Mouse (Mus musculus): Measurements from ENCODE around the gene Lgi4. TPM values are rescaled to one million over a fixed set of nuclear protein-coding genes. Genes with fewer than 3 reads are reported as not detected.

The Lgi4 gene
- polyA plus RNA-seq, 1 experiment from 2014 or later: 0.39 TPM

DNA sequence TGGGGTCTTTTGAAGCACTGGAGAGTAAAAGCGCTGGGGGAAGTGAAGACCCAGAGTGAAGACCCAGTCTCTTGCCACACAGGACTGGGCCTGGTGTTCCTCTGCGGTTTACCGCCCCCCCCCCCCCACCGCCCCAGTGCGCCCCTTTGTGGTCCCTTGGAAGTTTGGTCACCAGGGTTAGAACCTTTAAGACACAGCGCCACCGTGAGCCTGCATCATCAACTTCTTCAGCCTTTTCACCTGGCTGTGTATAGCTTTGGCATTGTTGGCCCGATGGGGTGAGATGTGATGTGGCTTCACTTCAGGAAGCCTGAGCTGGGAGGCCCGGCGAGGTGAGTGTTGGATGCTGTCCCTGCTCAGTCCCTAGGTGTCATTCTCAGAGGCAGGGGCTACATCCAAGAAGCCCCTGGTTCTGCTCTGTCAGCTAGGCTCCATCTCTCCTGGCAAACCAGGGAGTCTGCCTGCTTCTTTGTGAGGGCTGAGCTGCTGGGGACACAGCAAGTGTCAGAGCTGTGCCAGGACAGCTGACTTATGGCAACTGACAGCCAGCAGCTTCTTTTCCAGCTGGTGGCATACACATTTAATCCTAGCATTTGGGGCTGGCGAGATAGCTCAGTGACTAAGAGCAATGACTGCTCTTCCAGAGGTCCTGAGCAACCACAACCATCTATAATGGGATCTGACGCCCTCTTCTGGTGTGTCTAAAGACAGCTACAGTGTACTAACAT, 35.8 kb downstream of the Lgi4 start:
- ATAC-seq (replicated peaks; ENCODE audit: insufficient number of reproducible peaks, insufficient read depth, low FRiP score, low read depth): no peak
- WGBS: 28% methylated on average over 12 of the region's 12 CpGs
- no peaks in the 10 kb centered on the region for H3K27me3 ChIP-seq
- no peak overlapping the region for H3K4me2 ChIP-seq
- no peaks in the 10 kb centered on the region for H3K36me3 ChIP-seq
- H3K9ac ChIP-seq: no peak overlapping the region
- no peaks in the 10 kb centered on the region for H3K4me1 ChIP-seq (replicated peaks)
- no peaks in the 10 kb centered on the region for H3K9me3 ChIP-seq (replicated peaks)
- H3K4me3 ChIP-seq: no peak overlapping the region
- H3K27ac ChIP-seq: no peak overlapping the region

DNA sequence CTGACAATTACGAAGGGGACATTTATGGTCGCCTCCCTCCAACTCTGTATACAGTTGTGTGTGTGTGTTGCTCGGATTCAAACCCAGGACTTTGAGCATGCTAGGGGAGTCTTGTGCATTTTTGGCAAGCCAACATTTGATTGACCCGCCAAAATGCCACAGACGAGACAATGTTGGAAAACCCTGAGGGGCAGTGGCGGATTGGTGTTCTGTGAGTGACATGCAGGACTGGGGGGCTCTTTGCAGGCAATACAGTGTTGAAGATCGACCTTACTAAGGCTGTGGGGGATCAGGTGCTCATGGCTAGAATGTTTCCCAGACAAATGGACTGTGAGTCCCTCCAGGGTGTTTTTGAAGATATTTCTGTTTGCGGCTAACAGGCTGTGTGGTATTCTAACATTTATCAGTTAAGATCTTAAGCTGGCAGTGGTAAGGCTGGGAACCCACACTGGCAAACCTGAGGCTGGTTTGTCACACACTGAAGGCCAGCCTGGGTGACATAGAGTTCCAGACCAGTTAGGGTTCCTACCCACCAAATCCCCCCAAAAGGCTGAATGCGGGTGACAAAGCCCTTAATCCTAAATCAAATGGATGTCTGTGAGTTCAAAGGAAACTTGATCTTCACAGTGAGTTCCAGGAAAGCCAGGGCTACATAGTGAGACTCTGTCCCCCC, 37.9 kb downstream of the Lgi4 start:
- H3K4me3 ChIP-seq: no peak overlapping the region
- H3K9ac ChIP-seq: no peak overlapping the region
- no peaks in the 10 kb centered on the region for H3K9me3 ChIP-seq (replicated peaks)
- 0 out of 2 replicates have a peak, but pooled peaks cover 2% of the 10 kb centered on the region for H3K27me3 ChIP-seq
- 65% methylated on average over 9 of the region's 9 CpGs for WGBS
- ATAC-seq (replicated peaks; ENCODE audit: insufficient number of reproducible peaks, insufficient read depth, low FRiP score, low read depth): no peak
- H3K36me3 ChIP-seq: no peaks in the 10 kb centered on the region
- no peak overlapping the region for H3K4me2 ChIP-seq
- H3K27ac ChIP-seq: no peak overlapping the region
- no peaks in the 10 kb centered on the region for H3K4me1 ChIP-seq (replicated peaks)

DNA sequence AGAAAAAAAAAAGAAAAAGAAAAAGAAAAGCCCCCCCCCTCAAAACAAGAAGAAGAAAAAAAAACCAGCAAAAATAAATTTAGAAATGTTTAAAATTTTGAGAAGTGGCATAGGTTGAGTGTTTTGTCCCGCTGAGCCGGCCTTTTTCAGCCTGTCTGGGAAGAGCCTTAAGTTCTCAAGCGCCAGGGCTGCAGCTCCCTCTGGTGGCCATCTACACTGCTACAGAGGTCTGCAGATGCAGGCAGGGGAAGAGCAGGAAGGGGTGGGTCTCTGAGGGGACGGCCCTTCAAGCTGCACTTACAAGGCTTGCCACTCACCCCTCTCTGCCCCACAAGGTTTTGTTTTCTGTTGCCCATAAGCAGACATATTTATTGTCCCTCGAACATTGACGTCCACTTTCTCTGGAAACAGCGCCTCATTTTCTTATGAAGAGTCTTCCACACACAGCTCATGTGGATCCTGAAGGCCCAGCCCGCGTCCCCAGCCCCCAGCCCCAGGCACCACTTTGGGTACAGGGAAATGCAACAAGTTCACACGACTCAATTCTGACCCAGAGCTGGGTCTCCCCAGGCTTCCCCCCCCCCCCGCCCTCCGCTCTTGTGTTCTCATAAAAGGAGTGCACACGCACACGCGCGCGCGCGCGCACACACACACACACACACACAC, 38.6 kb downstream of the Lgi4 start:
- Histone ChIP-seq H3K27me3 (0 out of 2 replicates have a peak, but pooled peaks cover 8% of the 10 kb centered on the region), H3K27ac (no peak overlapping the region), H3K9ac (no peak overlapping the region), H3K4me1 (replicated peaks) (no peaks in the 10 kb centered on the region), H3K9me3 (replicated peaks) (no peaks in the 10 kb centered on the region), H3K36me3 (no peaks in the 10 kb centered on the region), H3K4me2 (peak overlapping the region; percentile 54), H3K4me3 (peak overlapping the region; percentile 28)
- ATAC-seq (replicated peaks; ENCODE audit: insufficient number of reproducible peaks, insufficient read depth, low FRiP score, low read depth): peak; percentile 93
- 39% methylated on average over 20 of the region's 20 CpGs for WGBS

DNA sequence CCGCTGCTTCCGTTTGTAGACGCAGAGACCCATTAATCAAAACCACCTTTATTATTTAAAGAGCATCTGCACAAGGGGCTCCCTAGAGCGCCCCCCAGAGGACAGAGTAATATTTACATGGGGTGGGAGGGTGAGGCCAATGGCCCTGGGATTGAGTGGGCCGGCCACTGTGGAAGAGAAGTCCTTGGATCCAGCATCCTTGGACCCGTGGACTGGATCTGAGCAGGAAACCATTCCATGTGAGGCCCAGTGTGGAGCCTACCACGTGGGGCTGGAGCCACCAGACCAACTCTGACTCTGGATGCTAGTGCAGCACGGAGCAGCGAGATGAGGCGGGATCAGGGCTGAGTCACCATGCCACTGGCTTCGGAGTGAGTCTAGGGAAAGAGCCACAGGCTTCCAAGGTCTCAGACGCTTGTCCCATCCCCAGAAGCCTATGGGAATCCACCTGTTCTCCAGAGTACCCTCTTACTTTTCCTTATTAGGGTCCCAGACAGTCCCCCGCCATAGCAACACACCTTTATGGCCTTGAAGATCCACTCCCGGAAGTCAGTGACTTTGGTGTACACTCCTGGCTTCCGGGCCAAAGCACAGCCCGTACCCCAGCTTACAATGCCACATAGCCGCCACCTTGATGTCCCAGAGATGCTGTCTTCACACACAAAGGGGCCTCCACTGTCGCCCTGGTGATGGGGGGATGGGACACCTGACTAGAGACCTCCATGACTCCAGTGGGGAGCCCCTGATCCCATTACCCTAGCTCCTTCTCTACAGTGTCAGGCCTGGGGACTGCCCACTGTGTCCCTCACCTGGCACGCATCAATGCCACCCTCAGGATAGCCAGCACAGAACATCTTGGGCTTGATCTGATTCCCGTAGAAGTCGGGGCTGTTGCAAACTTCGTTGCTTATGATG, 39.8 kb downstream of the Lgi4 start:
- no peak for ATAC-seq (replicated peaks; ENCODE audit: insufficient number of reproducible peaks, insufficient read depth, low FRiP score, low read depth)
- Histone ChIP-seq H3K9me3 (replicated peaks) (no peaks in the 10 kb centered on the region), H3K4me2 (no peak overlapping the region)

DNA sequence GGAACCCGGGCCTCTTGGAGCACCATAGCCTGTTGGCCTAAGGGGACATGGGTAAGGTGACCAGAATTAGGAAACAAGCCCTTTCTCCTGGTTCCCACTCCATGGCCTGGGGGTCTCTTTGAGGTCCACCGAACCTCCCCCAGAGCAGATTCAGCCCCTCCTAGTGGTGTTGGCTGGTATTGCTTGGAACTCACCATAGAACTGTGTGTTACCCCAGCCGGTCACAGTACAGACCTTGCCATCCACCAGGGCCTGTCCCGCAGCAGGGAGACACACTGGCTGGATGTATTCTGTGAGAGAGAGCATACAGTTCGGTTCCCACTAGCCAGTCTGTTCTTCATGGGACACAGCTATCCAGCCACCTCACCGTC, 40.5 kb downstream of the Lgi4 start:
- no peaks in the 10 kb centered on the region for H3K4me1 ChIP-seq (replicated peaks)
- 79% methylated on average over 6 of the region's 6 CpGs for WGBS
- H3K9me3 ChIP-seq (replicated peaks): no peaks in the 10 kb centered on the region
- no peak overlapping the region for H3K27ac ChIP-seq
- H3K36me3 ChIP-seq: no peaks in the 10 kb centered on the region
- H3K27me3 ChIP-seq: peaks cover 22% of the 10 kb centered on the region; the same call in 1 of the 2 replicates
- ATAC-seq (replicated peaks; ENCODE audit: insufficient number of reproducible peaks, insufficient read depth, low FRiP score, low read depth): no peak; the same call in 1 of the 2 replicates
- no peak overlapping the region for H3K9ac ChIP-seq
- no peak overlapping the region for H3K4me2 ChIP-seq
- no peak overlapping the region for H3K4me3 ChIP-seq

More for the DNA sequence above, 39.8 kb downstream of the Lgi4 start:
- 79% methylated on average over 22 of the region's 22 CpGs for WGBS
- Histone ChIP-seq H3K27ac (no peak overlapping the region), H3K4me3 (no peak overlapping the region), H3K27me3 (peaks cover 19% of the 10 kb centered on the region; the same call in 1 of the 2 replicates), H3K9ac (no peak overlapping the region), H3K36me3 (no peaks in the 10 kb centered on the region), H3K4me1 (replicated peaks) (no peaks in the 10 kb centered on the region)

DNA sequence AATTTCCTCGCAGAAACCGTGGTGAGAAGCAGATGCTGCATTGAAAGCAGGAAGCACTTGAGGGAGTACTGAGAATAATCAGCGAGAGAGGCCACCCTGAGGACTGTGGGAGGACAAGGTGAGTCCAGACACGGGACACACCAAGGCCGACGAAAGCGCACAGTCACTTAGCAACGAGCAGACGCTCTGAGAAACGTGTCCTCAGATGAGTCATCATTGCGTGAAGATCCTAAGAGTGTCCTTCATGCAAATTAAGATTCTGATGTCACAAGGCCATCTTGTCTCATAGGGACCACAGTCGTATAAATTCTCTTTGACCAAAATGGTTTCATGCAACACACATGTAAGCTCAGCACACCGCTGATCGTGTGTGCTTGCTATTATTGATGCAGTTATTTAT, 41.6 kb downstream of the Lgi4 start:
- H3K36me3 ChIP-seq: no peaks in the 10 kb centered on the region
- H3K27me3 ChIP-seq: peaks cover 22% of the 10 kb centered on the region; the same call in 1 of the 2 replicates
- H3K9me3 ChIP-seq (replicated peaks): no peaks in the 10 kb centered on the region
- no peak overlapping the region for H3K9ac ChIP-seq
- H3K27ac ChIP-seq: no peak overlapping the region
- no peak overlapping the region for H3K4me3 ChIP-seq
- peaks cover 9% of the 10 kb centered on the region for H3K4me1 ChIP-seq (replicated peaks)
- H3K4me2 ChIP-seq: no peak overlapping the region
- 61% methylated on average over 14 of the region's 14 CpGs for WGBS
- no peak for ATAC-seq (replicated peaks; ENCODE audit: insufficient number of reproducible peaks, insufficient read depth, low FRiP score, low read depth)

DNA sequence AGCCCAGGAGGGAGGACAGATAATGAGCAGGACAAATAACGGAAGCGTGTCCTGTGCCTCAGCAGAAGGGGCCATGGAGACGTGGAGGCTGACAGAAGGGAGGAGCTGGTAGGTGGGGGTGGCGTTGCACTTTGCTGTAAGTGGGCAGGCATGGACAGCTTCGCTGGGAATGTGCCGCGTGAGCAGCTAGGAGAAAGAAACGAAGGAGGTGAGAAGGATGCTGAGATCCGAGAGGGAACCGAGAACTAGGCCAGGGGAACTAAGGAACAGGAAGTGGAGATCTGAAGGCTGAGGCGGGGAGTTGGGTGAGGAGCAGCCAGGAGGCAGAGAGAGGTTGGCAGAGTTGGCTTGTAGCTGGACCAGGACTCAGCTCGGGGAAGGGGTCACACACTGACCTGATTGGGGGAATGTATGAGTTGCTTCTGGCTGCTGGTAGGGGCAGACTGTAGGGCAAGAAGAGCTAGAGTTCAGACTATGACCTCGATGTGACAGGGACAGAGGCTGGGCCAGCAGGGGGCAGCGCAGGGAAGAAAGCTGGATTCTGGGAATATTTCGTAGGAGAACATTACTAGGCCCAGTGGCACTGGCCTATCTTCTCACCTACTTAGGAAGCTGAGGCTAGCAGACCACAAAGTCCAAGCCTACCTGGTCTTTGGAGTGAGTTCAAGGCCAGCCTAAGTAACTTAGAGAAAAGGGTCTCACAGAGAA, 46.1 kb downstream of the Lgi4 start:
- no peak overlapping the region for H3K9ac ChIP-seq
- no peak overlapping the region for H3K4me3 ChIP-seq
- no peaks in the 10 kb centered on the region for H3K9me3 ChIP-seq (replicated peaks)
- 0 out of 2 replicates have a peak, but pooled peaks have one; percentile 20 for ATAC-seq (replicated peaks; ENCODE audit: insufficient number of reproducible peaks, insufficient read depth, low FRiP score, low read depth)
- H3K36me3 ChIP-seq: no peaks in the 10 kb centered on the region
- WGBS: 41% methylated on average over 15 of the region's 15 CpGs
- H3K27me3 ChIP-seq: peaks cover 22% of the 10 kb centered on the region; the same call in 1 of the 2 replicates
- 0 out of 2 replicates have a peak overlapping the region, but pooled peaks have one; percentile 9 for H3K4me2 ChIP-seq
- peaks cover 22% of the 10 kb centered on the region for H3K4me1 ChIP-seq (replicated peaks)
- peak overlapping the region; percentile 2; the same call in 1 of the 2 replicates for H3K27ac ChIP-seq

DNA sequence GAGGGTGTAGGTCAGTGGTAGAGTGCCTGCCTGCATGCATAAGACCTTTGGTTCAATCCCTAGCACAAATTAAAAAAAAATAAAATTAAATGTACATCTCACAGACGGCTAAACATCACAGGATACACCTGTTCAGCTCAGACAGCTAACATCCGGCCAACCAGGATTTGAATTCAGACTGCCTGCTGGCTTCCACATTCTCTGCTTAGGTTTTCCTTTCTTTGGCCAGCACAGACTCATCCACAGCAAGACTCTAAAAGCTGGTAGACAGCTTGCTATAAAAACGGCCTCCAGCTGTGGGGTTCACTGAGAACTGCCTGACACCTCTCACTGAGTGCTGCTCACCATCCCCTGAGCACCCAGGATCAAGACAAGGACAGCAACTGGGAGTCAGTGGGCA, 47.0 kb downstream of the Lgi4 start:
- Histone ChIP-seq H3K27me3 (peaks cover 22% of the 10 kb centered on the region; the same call in 1 of the 2 replicates), H3K4me2 (no peak overlapping the region), H3K4me3 (no peak overlapping the region), H3K9ac (no peak overlapping the region), H3K4me1 (replicated peaks) (peaks cover 22% of the 10 kb centered on the region), H3K36me3 (no peaks in the 10 kb centered on the region), H3K9me3 (replicated peaks) (no peaks in the 10 kb centered on the region), H3K27ac (no peak overlapping the region)
- ATAC-seq (replicated peaks; ENCODE audit: insufficient number of reproducible peaks, insufficient read depth, low FRiP score, low read depth): no peak
- WGBS: 45% methylated on average over 3 of the region's 3 CpGs

DNA sequence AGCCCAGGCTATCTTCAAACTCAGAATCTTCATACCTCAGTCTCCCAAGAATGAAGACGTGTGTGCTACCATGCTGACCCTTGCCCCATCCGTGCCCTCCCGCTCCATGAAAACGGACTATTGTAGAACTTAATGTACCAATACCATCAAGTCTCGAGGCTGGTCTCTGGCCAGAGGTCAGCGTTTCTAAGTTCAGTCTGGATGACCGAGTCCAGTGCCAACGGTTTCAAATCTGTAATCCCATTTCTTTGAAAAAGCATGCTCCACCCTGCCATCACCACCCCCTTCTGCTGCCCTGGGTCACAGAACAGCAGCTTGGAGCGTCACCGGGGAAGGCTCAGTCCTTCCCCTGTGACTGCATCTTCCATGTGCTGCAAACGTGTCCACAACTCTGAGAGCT, 48.6 kb downstream of the Lgi4 start:
- Histone ChIP-seq H3K9ac (no peak overlapping the region), H3K27ac (no peak overlapping the region), H3K4me1 (replicated peaks) (peaks cover 27% of the 10 kb centered on the region), H3K9me3 (replicated peaks) (no peaks in the 10 kb centered on the region), H3K27me3 (peaks cover 13% of the 10 kb centered on the region; the same call in 1 of the 2 replicates), H3K36me3 (no peaks in the 10 kb centered on the region), H3K4me3 (no peak overlapping the region), H3K4me2 (no peak overlapping the region)
- ATAC-seq (replicated peaks; ENCODE audit: insufficient number of reproducible peaks, insufficient read depth, low FRiP score, low read depth): no peak
- WGBS: 87% methylated on average over 11 of the region's 11 CpGs

DNA sequence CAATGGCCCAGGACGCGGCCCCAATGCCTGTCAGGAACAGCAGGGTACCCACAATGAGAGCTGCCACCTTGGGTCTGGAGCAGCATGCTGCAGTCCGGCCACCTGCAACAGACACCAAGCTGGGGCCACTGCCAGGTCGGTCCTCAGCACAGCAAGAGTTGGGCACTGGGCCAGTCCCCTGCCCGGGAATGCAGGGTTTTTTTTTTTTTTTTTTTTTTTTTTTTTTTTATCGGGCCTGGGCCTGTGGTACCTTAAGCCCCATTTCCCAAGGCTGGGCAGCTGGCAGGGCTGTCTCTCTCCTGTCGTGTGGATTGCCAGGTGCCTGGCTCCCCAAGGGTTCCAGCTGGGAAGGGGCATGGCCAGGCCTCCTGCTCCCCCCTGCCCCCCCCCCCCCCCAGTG, 49.9 kb downstream of the Lgi4 start:
- no peak overlapping the region for H3K9ac ChIP-seq
- WGBS: 31% methylated on average over 6 of the region's 7 CpGs
- H3K27ac ChIP-seq: no peak overlapping the region
- peak; percentile 51 for ATAC-seq (replicated peaks; ENCODE audit: insufficient number of reproducible peaks, insufficient read depth, low FRiP score, low read depth)
- peaks cover 27% of the 10 kb centered on the region for H3K4me1 ChIP-seq (replicated peaks)
- no peak overlapping the region for H3K4me3 ChIP-seq
- 0 out of 2 replicates have a peak, but pooled peaks cover 2% of the 10 kb centered on the region for H3K27me3 ChIP-seq
- no peaks in the 10 kb centered on the region for H3K9me3 ChIP-seq (replicated peaks)
- H3K36me3 ChIP-seq: no peaks in the 10 kb centered on the region
- H3K4me2 ChIP-seq: no peak overlapping the region
